Mouse (Mus musculus): ENCODE results near the gene Olfr798. TPM values are rescaled to one million over a fixed set of nuclear protein-coding genes. Genes with fewer than 3 reads are reported as not detected.

Gene Olfr798
- total RNA-seq (2017), result not detected in 3 replicates

DNA sequence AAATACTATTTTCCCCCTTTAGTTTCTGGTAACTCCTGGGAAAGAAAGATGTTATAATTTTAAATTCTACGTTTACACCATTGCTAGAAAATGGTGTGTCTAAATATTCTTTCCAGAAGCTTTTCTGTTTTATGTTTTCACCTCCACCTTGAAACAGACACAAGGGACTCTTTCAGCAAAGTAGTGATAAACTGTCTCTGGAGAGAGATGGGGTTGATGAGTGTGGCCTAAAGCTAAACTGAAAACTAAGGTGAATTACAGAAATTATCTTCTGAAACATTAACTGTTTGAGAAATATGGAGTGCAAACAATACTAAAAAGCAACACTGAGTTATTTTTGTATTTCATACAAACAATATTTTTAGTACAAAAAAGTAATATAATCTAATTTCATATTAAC, at the start of gene Olfr798:
Gene Olfr798 (minus strand): TSS at position 101 of the 400 bp plus-strand sequence.
- no peak for ATAC-seq (replicated peaks; ENCODE audit: insufficient number of reproducible peaks, low FRiP score, low TSS enrichment, poor library complexity, severe bottlenecking)

GRCm38 (mm10) chr10:129673765-129674164, 46.0 kb upstream of the Olfr798 start, which contains the start of gene Olfr801:
Gene Olfr801, minus strand, starts transcription at chr10:129673865.
- no peak for ATAC-seq (replicated peaks; ENCODE audit: insufficient number of reproducible peaks, low FRiP score, low TSS enrichment, poor library complexity, severe bottlenecking)

DNA sequence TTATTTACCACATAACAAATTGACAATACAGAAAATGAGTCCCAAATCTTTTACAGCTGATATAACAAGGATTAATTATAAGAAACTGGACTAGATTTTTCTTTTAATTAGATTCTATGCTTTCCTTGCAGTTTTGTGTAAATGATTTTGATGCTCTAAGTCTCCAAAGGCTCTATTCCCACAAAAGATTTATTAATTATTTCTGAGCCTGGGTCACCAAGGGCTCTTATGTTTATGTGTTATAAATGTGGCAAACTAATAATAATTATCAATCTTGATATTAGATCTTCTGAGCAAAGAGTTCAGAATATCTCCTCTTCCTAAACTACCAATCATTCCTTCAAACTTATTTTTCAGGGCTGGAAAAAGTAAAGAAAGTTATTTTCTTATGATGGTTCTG, 29.7 kb upstream of the Olfr798 start, which contains the start of gene Olfr800:
Gene Olfr800 (plus strand): TSS at position 301 of the 400 bp plus-strand sequence.
- no peak for ATAC-seq (replicated peaks; ENCODE audit: insufficient number of reproducible peaks, low FRiP score, low TSS enrichment, poor library complexity, severe bottlenecking)

- no peak for ATAC-seq (replicated peaks; ENCODE audit: insufficient number of reproducible peaks, low FRiP score, low TSS enrichment, poor library complexity, severe bottlenecking)
These were observed 24.0 kb upstream of the Olfr798 start for GRCm38 (mm10) chr10:129651763-129652162.

GRCm38 (mm10) chr10:129637184-129637583, 9.4 kb upstream of the Olfr798 start, which contains the start of gene Olfr799:
Gene Olfr799, plus strand, starts transcription at chr10:129637484.
- ATAC-seq (replicated peaks; ENCODE audit: insufficient number of reproducible peaks, low FRiP score, low TSS enrichment, poor library complexity, severe bottlenecking), result no peak

DNA sequence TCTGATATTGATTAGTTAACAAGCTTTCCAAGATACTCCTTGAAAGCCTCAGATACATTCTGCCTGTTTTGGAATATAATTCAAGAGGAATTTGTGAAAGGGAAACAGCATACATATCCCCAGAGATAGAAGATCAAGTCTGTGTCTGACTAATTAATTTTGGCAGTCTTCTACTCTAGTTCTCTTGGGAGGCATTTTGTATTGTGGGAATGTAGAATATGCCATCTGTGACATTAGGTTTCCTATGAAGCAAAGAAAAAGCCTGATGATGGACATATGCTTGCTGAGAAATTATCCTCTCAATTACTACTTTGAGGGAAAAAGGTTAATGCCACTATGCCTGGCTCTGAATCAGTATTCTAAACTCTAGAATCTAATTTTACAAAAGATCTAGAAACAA, 4.5 kb downstream of the Olfr798 start:
- no peak for ATAC-seq (replicated peaks; ENCODE audit: insufficient number of reproducible peaks, low FRiP score, low TSS enrichment, poor library complexity, severe bottlenecking)

DNA sequence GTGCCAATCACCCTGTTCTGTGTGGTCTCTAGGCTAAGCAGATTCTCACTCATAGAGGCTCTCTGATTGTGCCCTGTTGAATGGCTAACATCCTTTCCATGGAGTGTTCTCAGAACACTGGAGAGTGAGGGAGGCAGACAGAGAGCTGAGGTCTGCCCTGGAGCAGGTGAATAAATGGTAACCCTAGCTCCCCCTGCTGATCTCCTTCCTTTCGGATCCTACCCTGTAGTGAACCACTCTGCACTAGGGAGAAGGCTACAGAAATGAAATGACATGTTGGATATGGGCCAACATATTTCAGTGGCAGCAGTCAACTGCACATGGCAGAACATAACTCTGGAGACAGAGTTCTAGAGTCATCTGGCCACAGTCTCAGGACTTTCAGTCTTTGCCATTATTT, 6.0 kb downstream of the Olfr798 start:
- no peak for ATAC-seq (replicated peaks; ENCODE audit: insufficient number of reproducible peaks, low FRiP score, low TSS enrichment, poor library complexity, severe bottlenecking)

- no peak for ATAC-seq (replicated peaks; ENCODE audit: insufficient number of reproducible peaks, low FRiP score, low TSS enrichment, poor library complexity, severe bottlenecking)
These were observed 15.3 kb downstream of the Olfr798 start, which contains the start of gene Olfr796 for GRCm38 (mm10) chr10:129612470-129612869. Gene Olfr796, minus strand, starts transcription at chr10:129612570.

GRCm38 (mm10) chr10:129577066-129577465, 50.7 kb downstream of the Olfr798 start:
- ATAC-seq (replicated peaks; ENCODE audit: insufficient number of reproducible peaks, low FRiP score, low TSS enrichment, poor library complexity, severe bottlenecking), result no peak

Other genes with a start within 250 kb of the Olfr798 start
- gene Olfr784, start 243.9 kb downstream of the Olfr798 start, total RNA-seq (2017), result 0.19 TPM in 1 of 3 replicates, not detected in the others
- gene Olfr785, start 222.5 kb downstream of the Olfr798 start, total RNA-seq (2017), result not detected in 3 replicates
- gene Olfr786, start 200.6 kb downstream of the Olfr798 start, total RNA-seq (2017), result not detected in 3 replicates
- gene Olfr787, start 166.1 kb downstream of the Olfr798 start, total RNA-seq (2017), result not detected in 3 replicates
- gene Olfr788, start 156.9 kb downstream of the Olfr798 start, total RNA-seq (2017), result not detected in 3 replicates
- gene Olfr789, start 143.2 kb downstream of the Olfr798 start, total RNA-seq (2017), result not detected in 3 replicates
- gene Olfr790, start 129.4 kb downstream of the Olfr798 start, total RNA-seq (2017), result not detected in 3 replicates
- not detected in 3 replicates for gene Olfr791, start 106.1 kb downstream of the Olfr798 start, total RNA-seq (2017)
- gene Olfr792, start 88.8 kb downstream of the Olfr798 start, total RNA-seq (2017), result not detected in 3 replicates
- 0.10 TPM in 1 of 3 replicates, not detected in the others for gene Olfr794, start 60.3 kb downstream of the Olfr798 start, total RNA-seq (2017)
- not detected in 3 replicates for gene Olfr796, start 15.4 kb downstream of the Olfr798 start, total RNA-seq (2017)
- gene Olfr799, start 9.6 kb upstream of the Olfr798 start, total RNA-seq (2017), result 0.43 TPM in 1 of 3 replicates, not detected in the others
- gene Olfr800, start 29.8 kb upstream of the Olfr798 start, total RNA-seq (2017), result not detected in 3 replicates
- gene Olfr801, start 45.9 kb upstream of the Olfr798 start, total RNA-seq (2017), result not detected in 3 replicates
- not detected in 3 replicates for gene Olfr802, start 60.2 kb upstream of the Olfr798 start, total RNA-seq (2017)
- gene Olfr803, start 66.4 kb upstream of the Olfr798 start, total RNA-seq (2017), result not detected in 3 replicates
- gene Olfr804, start 75.3 kb upstream of the Olfr798 start, total RNA-seq (2017), result not detected in 3 replicates
- gene Olfr805, start 101.4 kb upstream of the Olfr798 start, total RNA-seq (2017), result not detected in 3 replicates
- gene Olfr806, start 114.0 kb upstream of the Olfr798 start, total RNA-seq (2017), result not detected in 3 replicates
- gene Olfr807, start 129.9 kb upstream of the Olfr798 start, total RNA-seq (2017), result not detected in 3 replicates
- gene Olfr808, start 137.5 kb upstream of the Olfr798 start, total RNA-seq (2017), result not detected in 3 replicates
- gene Olfr809, start 146.7 kb upstream of the Olfr798 start, total RNA-seq (2017), result not detected in 3 replicates
- gene Olfr810, start 167.0 kb upstream of the Olfr798 start, total RNA-seq (2017), result not detected in 3 replicates
- not detected in 3 replicates for gene Olfr811, start 176.5 kb upstream of the Olfr798 start, total RNA-seq (2017)
- not detected in 3 replicates for gene Olfr812, start 218.2 kb upstream of the Olfr798 start, total RNA-seq (2017)
- gene Olfr813, start 227.4 kb upstream of the Olfr798 start, total RNA-seq (2017), result not detected in 3 replicates